Mouse (Mus musculus) thymus, adult 2 months (tissue): ENCODE results near the gene Nr4a1. TPM values are rescaled to one million over a fixed set of nuclear protein-coding genes. Genes with fewer than 3 reads are reported as not detected.

Experiments
- DNase-seq: peaks from one replicate; pipeline ENCODE4 v3.0.0; 2021
- H3K27ac ChIP-seq: fragments of 200-500 bp; 2 replicates; pipeline ENCODE4 v1.5.1; 2012; ENCODE audit warnings: low read length, control low read depth; ENCODE audit not compliant: control insufficient read depth, insufficient read depth
- H3K27me3 ChIP-seq: fragments of 200-500 bp; 2 replicates; pipeline ENCODE4 v1.6.1; 2012; ENCODE audit warnings: mild to moderate bottlenecking, low read length, moderate library complexity, mixed read lengths; ENCODE audit not compliant: control insufficient read depth, insufficient read depth
- H3K36me3 ChIP-seq: fragments of 200-500 bp; 2 replicates; pipeline ENCODE4 v1.6.1; 2012; ENCODE audit warnings: mild to moderate bottlenecking, low read length, moderate library complexity; ENCODE audit not compliant: control insufficient read depth, insufficient read depth
- H3K4me1 ChIP-seq: fragments of 200-500 bp; replicated peaks from 2 replicates; pipeline ENCODE4 v1.6.1; 2012; ENCODE audit warnings: low read length; ENCODE audit not compliant: control insufficient read depth, insufficient read depth
- H3K4me3 ChIP-seq: fragments of 200-500 bp; 2 replicates; pipeline ENCODE4 v1.5.1; 2012; ENCODE audit warnings: mild to moderate bottlenecking, low read length, control low read depth, moderate library complexity; ENCODE audit not compliant: control insufficient read depth, insufficient read depth
- CTCF ChIP-seq: fragments of 200-500 bp; IDR thresholded peaks from 2 replicates; pipeline ENCODE4 v1.5.1; 2012; ENCODE audit warnings: mild to moderate bottlenecking, control low read depth, low read length, moderate library complexity, borderline replicate concordance; ENCODE audit not compliant: control insufficient read depth, poor library complexity, insufficient read depth; ENCODE audit errors: extremely low read depth
- POLR2A ChIP-seq: fragments of 200-500 bp; IDR thresholded peaks from 2 replicates; pipeline ENCODE4 v1.6.1; 2012; ENCODE audit warnings: mild to moderate bottlenecking, low read length, control low read depth, moderate library complexity; ENCODE audit not compliant: control insufficient read depth, poor library complexity, insufficient read depth; ENCODE audit errors: extremely low read depth
- WGBS: fragments of 180-500 bp; shearing (Covaris S2); methylation state at CpG from one replicate; pipeline ENCODE4 v1.1.7; 2018; 5-methylcytosine and 5-hydroxymethylcytosine counted together
- polyA plus RNA-seq: library from polyadenylated mRNA; depleted of rRNA; stranded (reverse); fragments of >200 nt; gene quantifications from 2 replicates; pipeline ENCODE4 v1.2.3, GENCODE M21; 2012

The Nr4a1 gene
- polyA plus RNA-seq, 1 experiment = 164 TPM

- H3K4me3 ChIP-seq = no peak overlapping the region
- H3K27ac ChIP-seq = no peak overlapping the region
- no peak for DNase-seq
- H3K27me3 ChIP-seq = no peaks in the 10 kb centered on the region
- TF ChIP-seq CTCF (no peak), POLR2A (no peak)
- H3K4me1 ChIP-seq = peaks cover 8% of the 10 kb centered on the region
- H3K36me3 ChIP-seq = no peaks in the 10 kb centered on the region
- 94% methylated on average over 14 of the region's 14 CpGs for WGBS
Measured at GRCm38 (mm10) chr15:101299480-101299960, 45.5 kb downstream of the Nr4a1 start.

GRCm38 (mm10) chr15:101300128-101300527 lies 46.1 kb downstream of the Nr4a1 start:
- Histone ChIP-seq H3K27ac (no peak overlapping the region), H3K4me3 (no peak overlapping the region), H3K27me3 (no peaks in the 10 kb centered on the region), H3K4me1 (peaks cover 6% of the 10 kb centered on the region), H3K36me3 (no peaks in the 10 kb centered on the region)
- TF ChIP-seq POLR2A = no peak
- no peak for TF ChIP-seq CTCF
- DNase-seq = no peak
- 88% methylated on average over 6 of the region's 6 CpGs for WGBS

DNA sequence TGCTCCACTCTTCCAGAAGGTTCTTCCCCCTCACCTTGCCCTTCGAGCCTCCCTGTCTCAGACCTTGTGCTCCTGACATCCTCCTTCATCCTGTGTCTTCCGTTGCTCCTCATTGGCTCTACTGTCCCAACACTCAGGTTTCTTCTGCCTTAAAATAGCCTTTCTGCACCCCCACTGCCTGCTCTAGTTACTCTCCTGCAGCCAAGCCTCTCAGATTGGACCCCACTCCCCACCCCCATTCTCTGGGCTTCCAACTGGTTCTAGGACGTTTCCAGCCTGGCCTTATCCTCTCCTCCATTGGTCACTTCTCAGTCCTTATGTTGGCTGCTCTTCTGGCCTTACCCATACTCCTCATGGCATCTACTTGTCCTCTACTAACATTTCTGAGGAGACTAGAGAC lies 48.1 kb downstream of the Nr4a1 start:
- Histone ChIP-seq H3K36me3 (no peaks in the 10 kb centered on the region), H3K27ac (no peak overlapping the region), H3K27me3 (no peaks in the 10 kb centered on the region), H3K4me1 (no peaks in the 10 kb centered on the region), H3K4me3 (no peak overlapping the region)
- TF ChIP-seq POLR2A (no peak), CTCF (no peak)
- no peak for DNase-seq
- WGBS = 86% methylated on average over 3 of the region's 3 CpGs

DNA sequence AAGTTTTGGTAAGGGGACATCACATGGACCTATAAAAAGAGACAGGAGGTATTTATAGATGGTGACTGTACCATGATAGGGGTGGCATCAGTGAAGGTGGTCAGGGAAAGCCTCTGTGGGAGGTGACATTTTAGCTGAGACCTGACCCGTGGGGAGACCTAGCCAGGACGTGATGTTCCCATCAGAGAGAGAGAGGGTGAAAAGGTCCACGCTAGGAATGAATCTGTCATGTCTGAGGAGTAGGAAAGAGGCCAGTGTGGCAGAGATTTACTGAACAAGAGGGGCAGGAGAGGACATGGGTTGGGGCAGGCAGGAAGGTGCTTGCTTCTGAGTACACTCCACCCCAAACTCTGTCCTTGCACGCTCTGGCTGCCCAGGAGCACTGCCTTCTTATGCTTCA lies 49.8 kb downstream of the Nr4a1 start:
- TF ChIP-seq POLR2A = no peak
- no peak for TF ChIP-seq CTCF
- Histone ChIP-seq H3K4me3 (no peak overlapping the region), H3K27ac (no peak overlapping the region), H3K4me1 (no peaks in the 10 kb centered on the region), H3K36me3 (no peaks in the 10 kb centered on the region), H3K27me3 (no peaks in the 10 kb centered on the region)
- 89% methylated on average over 4 of the region's 4 CpGs for WGBS
- DNase-seq = no peak

DNA sequence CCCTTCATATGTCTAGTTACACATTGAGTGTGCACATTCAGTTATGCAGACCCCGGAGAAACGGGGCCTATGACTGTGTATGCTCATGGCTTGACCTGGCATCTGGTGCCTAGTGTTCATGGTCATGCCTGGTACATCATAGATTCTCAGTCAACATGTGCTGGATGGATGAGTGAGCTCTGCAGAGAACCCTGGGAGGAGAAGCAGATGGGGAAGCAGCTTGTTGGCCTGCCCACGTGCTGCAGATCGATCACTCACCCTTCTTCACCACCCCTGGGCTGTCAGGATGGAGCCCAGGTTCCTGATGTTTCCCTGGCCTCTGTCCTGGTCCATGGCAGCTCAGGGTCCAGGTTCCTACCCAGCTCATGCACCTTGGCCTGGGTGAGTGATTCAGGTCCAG lies 52.4 kb downstream of the Nr4a1 start:
- H3K36me3 ChIP-seq = no peaks in the 10 kb centered on the region
- H3K27me3 ChIP-seq = no peaks in the 10 kb centered on the region
- no peak overlapping the region for H3K27ac ChIP-seq
- H3K4me3 ChIP-seq = no peak overlapping the region
- no peak for TF ChIP-seq POLR2A
- TF ChIP-seq CTCF = no peak
- WGBS = 86% methylated on average over 4 of the region's 4 CpGs
- no peak for DNase-seq
- H3K4me1 ChIP-seq = no peaks in the 10 kb centered on the region

DNA sequence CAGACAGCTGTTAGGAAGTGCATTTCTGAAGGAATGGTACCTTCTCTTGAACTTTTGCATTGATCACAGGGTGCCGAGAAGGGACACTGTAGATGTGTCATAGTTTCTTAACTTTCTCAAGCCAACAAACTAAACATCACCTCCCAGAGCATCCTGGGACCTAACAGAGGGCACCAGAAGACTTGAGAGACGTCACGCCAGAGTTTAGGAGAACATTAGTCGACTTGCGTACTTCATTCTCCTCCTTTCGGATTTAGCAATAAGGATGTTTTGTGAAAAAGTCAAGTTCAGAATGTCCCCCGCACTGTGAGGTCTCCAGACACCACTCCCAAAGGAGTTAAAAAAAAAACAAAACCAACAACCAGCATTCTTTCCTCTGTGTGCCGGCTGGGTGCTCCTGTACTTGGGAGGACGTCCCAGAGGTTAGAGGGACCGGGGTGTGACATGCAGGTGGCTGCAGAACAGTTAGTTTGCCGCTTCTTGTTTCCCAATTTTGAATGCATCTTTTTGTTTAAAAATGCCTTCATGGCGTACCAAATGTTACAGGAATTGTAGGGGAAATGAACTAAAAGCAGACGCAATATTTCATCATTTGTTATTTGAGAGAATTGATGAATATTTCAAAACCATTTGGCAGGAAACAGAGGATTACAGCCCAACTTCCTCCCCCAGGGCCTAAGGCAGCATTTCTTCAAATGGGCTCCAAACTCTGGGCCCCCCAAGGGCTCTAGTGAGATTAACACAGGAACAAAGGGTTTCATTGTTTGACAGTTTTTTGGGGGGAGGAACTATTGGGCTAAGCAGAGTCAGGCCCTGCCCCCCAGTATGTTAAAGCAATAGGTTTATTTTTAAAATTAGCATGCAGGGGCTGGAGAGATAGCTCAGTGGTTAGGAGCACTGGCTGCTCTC lies 54.6 kb downstream of the Nr4a1 start:
- TF ChIP-seq CTCF = no peak
- no peak for TF ChIP-seq POLR2A
- DNase-seq = no peak
- Histone ChIP-seq H3K4me1 (no peaks in the 10 kb centered on the region), H3K36me3 (no peaks in the 10 kb centered on the region), H3K27me3 (no peaks in the 10 kb centered on the region), H3K4me3 (no peak overlapping the region), H3K27ac (no peak overlapping the region)
- WGBS = 77% methylated on average over 13 of the region's 13 CpGs
